Mouse (Mus musculus) neutrophil, adult 5-6 weeks (primary cell): ENCODE measurements at regions not wholly inside any gene's neighbourhood (a gene's known extent, or its start where the extent isn't known, plus 50 kb on each side); places are given as distances from the start of the nearest gene placed in this dataset.

ENCODE experiments used
- ATAC-seq: fragments of 151-379, 151-347 bp; 2 replicates; pipeline ENCODE4 v1.8.0; 2017; ENCODE audit warnings: mild to moderate bottlenecking, moderate TSS enrichment; ENCODE audit not compliant: insufficient number of reproducible peaks, poor library complexity, low FRiP score, severe bottlenecking; ENCODE audit errors: extremely low read depth

- no peak for ATAC-seq
Measured at GRCm38 (mm10) chr6:50042127-50042526, 67.9 kb upstream of the Mpp6 start.

GRCm38 (mm10) chr6:50044165-50044564, 65.9 kb upstream of the Mpp6 start:
- ATAC-seq: no peak

DNA sequence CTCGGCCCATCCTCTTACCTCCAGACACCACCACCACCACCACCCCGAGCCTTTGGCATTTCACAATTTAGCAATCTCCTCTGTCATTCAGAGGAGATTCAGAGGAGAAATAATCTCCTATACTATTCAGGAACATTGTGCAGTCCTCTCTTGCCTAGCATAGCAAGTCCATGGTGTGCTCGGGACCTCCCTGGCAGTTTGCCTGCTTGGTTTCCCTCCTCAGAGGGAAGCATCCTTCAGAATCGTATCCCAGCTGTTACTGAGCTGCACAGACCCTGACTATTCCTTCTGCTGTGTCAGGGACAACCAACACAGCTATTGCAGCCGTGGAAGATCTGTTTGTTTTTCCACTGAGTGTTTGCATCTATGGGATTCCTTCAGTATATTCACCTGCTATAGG, 63.3 kb upstream of the Mpp6 start:
- no peak for ATAC-seq

GRCm38 (mm10) chr6:50052416-50052815, 57.6 kb upstream of the Mpp6 start:
- no peak for ATAC-seq

DNA sequence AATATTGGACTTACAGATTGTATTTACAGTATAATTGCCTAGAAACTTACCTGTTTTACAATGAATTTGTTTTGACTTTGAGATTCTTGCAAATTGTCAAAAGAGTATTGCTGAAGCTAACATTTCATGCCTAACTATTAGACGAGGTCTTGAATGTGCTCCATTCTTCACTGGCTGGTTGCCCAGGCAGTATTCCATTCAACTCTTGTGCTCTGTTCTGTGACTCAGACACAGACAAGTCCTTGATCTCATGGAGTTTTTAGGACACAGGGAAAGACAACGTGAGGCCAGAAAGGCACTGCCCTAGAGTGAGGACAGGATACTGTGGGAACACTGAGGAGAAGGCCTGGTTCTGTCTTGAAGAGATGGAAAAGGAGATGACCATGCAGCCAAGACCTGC, 57.0 kb upstream of the Mpp6 start:
- ATAC-seq: no peak

- ATAC-seq: no peak
Measured at GRCm38 (mm10) chr6:50054233-50054632, 55.8 kb upstream of the Mpp6 start.

DNA sequence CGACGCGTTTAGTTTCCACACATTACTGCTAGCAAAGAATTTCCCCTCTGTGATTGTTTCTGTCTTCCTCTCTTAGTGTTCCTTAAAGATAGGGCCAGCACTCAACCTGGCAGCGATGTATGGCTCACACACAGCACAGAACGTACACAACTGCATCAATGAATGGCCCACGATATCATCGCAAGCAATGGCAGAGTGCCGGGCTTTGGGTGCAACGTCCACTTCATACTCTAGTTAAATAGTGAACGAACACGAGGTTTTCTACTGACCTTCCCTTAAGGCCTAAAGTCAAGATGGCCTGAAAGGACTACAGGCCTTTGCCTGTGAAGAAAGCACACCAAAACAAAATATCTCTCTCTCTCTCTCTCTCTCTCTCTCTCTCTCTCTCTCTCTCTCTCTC, 51.4 kb upstream of the Mpp6 start:
- ATAC-seq: no peak

GRCm38 (mm10) chr6:50059917-50060316, 50.1 kb upstream of the Mpp6 start:
- ATAC-seq: no peak
